Mouse (Mus musculus) c-Kit-positive CD71-positive TER-119-positive erythroid progenitor cells, embryonic 14.5 days (primary cell): Measurements from ENCODE around the gene Lrp5.
A peak's percentile ranks its signal among the peaks of the same experiment; 100 is the strongest.
"Not testable (repeated sequence)": the region's sequence is repeated elsewhere in the genome, so short reads cannot be mapped to it uniquely, and the experiment has no call there.

Source experiments
- DNase-seq: peaks from one replicate; pipeline ENCODE4 v3.0.0-alpha.2; 2013; ENCODE audit warnings: low spot score

Gene Lrp5

GRCm38 (mm10) chr19:3611730-3612129 lies 74.6 kb downstream of the Lrp5 start:
- DNase-seq: no peak

- DNase-seq: no peak
These were observed 75.5 kb downstream of the Lrp5 start for GRCm38 (mm10) chr19:3610886-3611285.

- DNase-seq: no peak
These were observed 76.5 kb downstream of the Lrp5 start for GRCm38 (mm10) chr19:3609826-3610225.

- DNase-seq: no peak
These were observed 92.0 kb downstream of the Lrp5 start for GRCm38 (mm10) chr19:3594316-3594715.

GRCm38 (mm10) chr19:3593379-3594055 lies 92.8 kb downstream of the Lrp5 start:
- DNase-seq: no peak

- no peak for DNase-seq
These were observed 96.4 kb downstream of the Lrp5 start for GRCm38 (mm10) chr19:3589968-3590367.

GRCm38 (mm10) chr19:3589547-3589946 lies 96.8 kb downstream of the Lrp5 start:
- DNase-seq: peak; percentile 60

GRCm38 (mm10) chr19:3587729-3588128 lies 98.6 kb downstream of the Lrp5 start:
- not testable (repeated sequence) for DNase-seq

- DNase-seq: peak; percentile 56
These were observed 99.8 kb downstream of the Lrp5 start for GRCm38 (mm10) chr19:3586540-3586939.

- DNase-seq: no peak
These were observed 100.3 kb downstream of the Lrp5 start for GRCm38 (mm10) chr19:3586026-3586425.

GRCm38 (mm10) chr19:3581326-3581725 lies 105.0 kb downstream of the Lrp5 start:
- no peak for DNase-seq

GRCm38 (mm10) chr19:3577911-3578290 lies 108.5 kb downstream of the Lrp5 start:
- no peak for DNase-seq

GRCm38 (mm10) chr19:3577265-3577910 lies 109.0 kb downstream of the Lrp5 start:
- no peak for DNase-seq

- no peak for DNase-seq
These were observed 109.7 kb downstream of the Lrp5 start for GRCm38 (mm10) chr19:3576451-3577264.

GRCm38 (mm10) chr19:3575632-3576384 lies 110.6 kb downstream of the Lrp5 start, which contains the start of gene Ppp6r3:
TSS of gene Ppp6r3 (minus strand) at chr19:3575749.
- peak; percentile 99 for DNase-seq

GRCm38 (mm10) chr19:3575276-3575631 lies 111.1 kb downstream of the Lrp5 start:
- no peak for DNase-seq

- DNase-seq: no peak
These were observed 111.7 kb downstream of the Lrp5 start for GRCm38 (mm10) chr19:3574593-3575094.

- no peak for DNase-seq
These were observed 122.1 kb downstream of the Lrp5 start for GRCm38 (mm10) chr19:3564309-3564708.

GRCm38 (mm10) chr19:3562752-3563151 lies 123.6 kb downstream of the Lrp5 start:
- no peak for DNase-seq

- no peak for DNase-seq
These were observed 124.1 kb downstream of the Lrp5 start for GRCm38 (mm10) chr19:3562298-3562697.

- DNase-seq: no peak
These were observed 130.1 kb downstream of the Lrp5 start for GRCm38 (mm10) chr19:3556169-3556827.
